Mouse (Mus musculus) T-helper 1 cell (primary cell): ENCODE results near the gene Syt5.

Source experiments
- in situ Hi-C: fragments of 300-600 bp; cut with MboI, MseI; formaldehyde crosslinking; loops from one replicate; pipeline ENCODE4 v1.15.1; 2025; ENCODE audit warnings: high pct_unique_total_duplicates

The Syt5 gene

DNA sequence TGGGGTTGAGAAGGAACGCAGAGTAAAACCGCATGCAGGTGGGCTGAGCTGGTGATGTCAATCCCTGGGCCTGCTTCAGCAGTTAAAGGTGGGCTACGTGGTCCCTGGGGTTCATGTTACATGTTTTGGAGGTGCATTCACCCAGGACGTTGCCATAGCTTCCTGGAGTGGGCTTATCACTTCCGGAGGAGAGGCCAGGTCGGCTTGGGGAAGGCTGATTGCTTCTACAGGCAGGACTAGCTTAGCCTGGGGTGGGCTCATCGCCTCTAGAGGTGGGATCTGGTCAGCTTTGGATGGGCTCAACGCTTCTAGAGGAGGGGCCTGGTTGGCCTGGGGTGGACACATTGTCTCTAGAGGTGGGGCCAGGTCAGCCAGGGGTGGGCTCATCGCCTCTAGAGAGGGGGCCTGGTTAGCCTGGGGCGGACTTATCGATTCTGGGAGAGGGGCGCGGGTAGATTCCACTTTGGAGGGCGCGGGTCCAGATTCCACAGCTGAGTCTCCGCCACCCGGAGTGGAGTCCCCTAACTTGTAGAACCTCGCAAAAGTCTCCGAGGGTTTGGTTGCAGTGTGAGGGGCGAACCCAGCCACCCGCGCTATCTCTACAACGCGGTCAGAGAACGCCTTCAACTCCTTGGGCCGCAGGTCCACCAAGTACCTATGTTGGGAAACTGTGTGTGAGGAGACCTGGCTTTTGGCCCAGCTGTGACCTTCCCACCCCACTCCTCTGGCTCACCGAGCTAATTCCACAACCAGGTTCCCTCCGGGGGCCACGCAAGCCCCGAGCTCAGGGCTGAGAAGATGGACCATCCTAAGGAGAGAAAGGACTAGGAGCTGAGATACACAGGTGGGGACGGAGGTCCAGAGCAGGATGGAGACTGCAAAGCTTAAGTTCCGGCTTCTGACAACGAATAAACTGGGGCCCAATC, 23.9 kb downstream of the Syt5 start:
- in situ Hi-C loops: loop anchor here (5.0 kb wide), 2 partner anchors 91 to 376 kb away; no protein-coding TSS in a partner anchor

DNA sequence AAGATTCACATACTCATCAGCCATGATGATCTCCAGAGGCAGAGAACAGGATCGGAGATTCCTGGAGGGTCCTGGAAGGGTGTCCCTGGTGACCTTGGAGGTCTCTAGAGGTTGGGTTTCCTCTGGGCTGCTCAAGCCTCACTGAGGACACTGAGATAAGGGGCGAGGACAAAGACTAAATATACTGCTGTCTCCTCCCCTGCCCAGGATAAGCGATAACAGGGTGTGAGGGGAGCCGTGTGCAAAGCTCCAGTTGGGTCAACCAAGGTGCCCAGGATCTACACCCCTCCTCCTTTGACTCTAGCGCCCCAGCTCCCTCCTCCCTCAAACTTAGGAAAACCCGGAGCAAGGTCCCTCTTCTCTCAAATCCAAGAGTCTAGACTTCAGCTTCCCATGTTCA, 25.0 kb downstream of the Syt5 start:
- in situ Hi-C loops: loop anchor here (5.0 kb wide), 2 partner anchors 90 to 375 kb away; no protein-coding TSS in a partner anchor

DNA sequence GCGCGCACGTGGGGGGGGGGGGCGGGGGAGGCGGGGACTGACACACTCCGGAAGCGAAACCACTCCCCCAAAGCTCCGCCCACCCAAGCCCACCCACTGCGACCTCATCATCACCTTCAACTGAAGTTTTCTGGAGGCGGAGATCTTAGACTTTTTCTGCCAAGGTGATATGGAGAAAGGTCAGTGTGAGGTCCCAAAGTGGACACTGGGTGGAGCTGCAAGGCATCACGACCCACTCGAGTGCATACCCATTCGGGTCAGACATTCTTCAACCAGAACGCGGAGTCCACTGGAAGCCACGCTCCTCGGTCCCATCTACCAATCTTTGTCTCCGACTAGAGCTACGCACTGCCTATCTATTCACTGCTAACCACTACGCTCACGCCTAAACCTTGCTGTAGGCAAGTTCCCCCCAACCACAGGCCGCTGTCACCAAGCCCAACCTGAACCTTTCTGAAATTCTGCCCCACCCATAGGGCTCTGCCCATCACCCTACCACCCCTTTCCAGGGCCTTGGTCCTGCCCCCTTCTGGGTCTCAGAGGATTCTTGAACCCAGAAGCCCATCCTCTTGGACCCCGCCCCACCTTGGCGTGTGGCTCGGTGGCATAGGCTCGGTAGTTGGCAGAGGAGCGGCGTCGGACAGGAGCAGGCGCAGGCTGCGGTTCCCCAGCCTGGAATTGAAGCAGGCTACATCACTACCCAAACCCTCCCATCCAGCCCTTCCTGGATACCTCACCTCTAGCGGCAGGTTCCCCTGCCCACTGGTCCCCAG, 25.9 kb downstream of the Syt5 start:
- in situ Hi-C loops: loop anchor here (5.0 kb wide), 2 partner anchors 89 to 374 kb away; no protein-coding TSS in a partner anchor

DNA sequence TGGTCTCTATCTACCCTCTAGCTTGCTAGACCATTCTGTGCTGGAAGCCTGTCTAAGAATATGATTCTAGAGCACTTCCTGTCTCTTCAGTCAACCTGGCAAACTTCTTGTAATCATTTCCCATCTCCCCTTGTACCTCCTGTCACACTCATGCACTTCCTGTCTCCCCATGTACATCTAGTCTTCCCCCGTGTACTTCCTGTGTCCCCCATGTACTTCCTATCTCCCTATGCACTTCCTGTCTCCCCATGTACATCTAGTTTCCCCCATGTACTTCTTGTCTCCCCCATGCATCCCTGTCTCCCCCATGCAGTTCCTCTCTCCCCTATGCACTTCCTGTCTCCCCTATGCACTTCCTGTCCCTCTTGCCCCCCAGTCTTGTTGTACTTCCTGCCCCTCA, 28.9 kb downstream of the Syt5 start:
- in situ Hi-C loops: no loop called here

DNA sequence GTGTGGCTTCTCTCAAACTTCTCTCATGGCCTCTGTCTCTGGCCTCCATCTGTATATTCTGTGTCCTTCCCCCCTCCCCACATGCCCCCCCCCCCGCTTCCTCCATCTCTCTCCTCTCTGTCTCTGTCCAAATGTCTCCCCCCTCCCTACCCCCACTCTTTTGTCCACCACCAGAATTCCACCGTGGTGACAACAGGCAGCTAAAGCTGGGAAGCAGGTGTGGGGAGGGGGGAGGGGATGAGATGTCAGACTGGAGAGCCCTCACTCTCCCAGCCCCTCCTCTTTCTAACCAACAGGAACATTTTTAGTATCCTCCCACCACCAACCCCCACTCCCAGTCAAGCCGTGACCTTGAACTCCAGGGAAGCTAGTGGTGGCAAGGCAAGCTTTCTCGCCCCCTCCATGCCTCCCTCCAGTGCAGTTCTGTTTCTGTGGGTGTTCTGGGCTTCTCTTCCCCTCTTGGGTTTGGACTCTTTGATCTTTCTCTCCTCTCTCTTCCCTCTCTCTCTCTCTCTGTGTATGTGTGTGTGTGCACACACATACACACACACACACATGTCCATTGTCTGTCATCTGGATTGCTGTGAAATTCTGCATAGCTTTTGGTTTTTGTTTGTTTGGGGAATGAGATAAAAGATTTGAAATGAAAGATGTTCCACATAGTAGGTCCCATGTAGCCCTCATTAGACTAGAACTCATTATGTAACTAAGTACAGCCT, 30.9 kb downstream of the Syt5 start, which contains the start of gene Tnnt1:
Tnnt1 (minus strand) TSS at position 51 of the 719 bp plus-strand sequence.
- in situ Hi-C loops: no loop called here

DNA sequence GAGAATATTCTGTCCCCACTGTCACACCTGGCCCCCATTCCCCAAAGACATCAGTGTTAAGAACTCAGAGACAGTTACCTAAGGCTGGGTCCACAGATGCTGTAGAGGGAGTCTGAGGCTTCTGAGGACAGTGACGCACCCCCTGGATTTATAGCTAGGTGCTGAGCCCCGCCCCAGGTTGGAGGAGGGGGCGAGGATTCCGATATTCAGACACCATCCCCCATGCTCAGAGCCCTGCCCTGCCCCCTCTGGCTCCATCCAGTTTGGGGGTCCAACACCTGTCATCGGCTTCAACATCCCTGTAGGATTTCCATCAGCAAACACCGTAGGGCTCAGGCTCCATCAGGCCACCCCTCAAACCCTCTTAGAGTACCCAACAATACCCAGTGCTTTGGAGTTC, 31.5 kb downstream of the Syt5 start:
- in situ Hi-C loops: no loop called here

DNA sequence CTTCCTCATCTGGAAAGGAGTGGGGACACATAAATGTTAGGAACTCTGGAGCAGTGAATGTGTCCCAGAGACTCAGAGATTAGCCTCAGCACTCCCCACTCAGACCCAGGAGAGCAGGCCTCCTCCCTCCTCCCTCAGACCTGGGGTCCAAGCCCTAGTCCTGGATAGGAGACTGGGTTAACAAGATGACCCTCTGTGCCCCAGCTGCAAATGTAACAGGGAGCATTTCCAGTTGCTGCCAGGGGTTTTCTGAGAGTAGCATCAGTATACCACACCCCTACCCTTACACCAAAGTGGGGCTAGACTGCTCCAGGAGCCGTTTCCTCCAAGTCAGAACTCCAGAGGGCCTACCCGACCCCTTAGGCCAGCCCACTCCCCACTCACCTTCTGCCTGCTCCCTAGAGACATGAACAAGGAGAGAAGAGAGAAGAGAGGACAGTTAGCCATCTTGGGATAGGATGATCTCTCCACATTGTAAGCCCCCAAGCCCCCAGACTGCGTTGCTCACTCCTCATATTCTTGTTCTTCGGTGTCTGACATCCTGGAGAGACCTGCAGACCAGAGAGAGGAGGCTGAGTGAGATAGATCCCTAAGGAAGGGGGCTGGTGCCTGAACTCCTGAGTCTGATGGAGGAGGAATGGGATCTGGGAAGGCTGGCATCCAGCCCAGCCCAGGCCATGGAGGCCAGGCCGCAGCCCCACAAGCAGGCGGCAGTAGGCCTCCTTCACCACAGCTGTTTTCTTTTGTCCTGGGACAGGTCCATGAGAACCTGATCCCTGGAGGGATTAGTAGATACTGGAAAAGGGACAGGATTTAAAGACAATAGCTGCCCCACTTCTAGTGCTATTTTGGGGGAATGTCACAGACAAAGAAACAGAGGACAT, 33.3 kb downstream of the Syt5 start:
- in situ Hi-C loops: no loop called here

DNA sequence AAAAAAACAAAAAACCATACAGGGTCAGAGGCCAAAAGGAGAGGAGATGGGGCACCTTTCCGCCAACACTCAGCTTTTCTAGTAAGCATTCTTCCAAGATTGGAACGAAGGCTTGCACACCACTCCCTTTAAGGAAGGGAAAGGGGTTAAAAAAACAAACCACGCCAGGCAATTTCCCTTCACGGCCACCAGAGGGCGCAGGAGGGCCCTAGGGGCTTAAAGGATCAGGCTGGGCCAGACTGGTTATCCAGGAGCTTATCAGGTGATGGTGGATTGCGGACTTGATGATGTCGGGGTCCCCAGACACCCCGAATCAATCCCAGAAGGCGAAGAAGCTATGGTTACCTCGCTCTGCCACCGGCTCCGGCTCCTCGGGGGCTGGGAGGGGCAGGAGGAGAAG, 34.1 kb downstream of the Syt5 start:
- in situ Hi-C loops: no loop called here

DNA sequence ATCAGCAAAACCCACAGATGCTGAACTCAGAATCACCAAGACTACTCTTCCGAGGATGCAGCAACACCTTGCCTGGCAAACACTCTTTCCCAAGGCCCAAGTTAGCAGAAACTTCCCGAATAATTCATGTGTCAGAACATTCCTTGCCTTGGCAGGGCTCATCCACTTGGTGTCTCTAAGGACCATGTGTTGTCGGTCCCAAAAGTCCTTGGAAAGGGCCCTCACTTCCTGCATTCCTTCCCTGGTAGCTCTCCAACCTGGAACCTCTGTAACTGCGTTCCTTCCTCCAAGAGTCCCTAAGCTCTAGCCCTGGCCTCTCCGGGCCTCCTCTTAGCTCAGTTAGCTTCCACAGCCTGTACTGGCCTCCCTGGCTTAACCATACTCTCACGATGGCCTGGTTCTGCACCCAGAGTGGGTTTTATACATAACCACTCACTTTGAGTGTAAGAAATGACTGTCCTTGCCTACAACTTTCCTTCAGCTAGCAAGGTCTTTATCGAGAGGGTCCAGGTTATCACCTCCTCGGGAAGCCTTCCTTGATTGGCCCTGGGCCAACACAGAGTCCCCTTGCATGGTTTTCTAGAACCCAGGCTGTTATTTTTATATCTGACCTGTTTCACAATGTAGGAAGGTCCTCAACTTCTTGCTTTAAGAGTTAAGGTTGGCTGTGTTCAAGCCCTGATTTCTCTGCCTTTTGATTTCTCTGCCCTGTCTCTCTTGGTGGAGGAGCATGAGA, 35.7 kb downstream of the Syt5 start:
- in situ Hi-C loops: no loop called here

DNA sequence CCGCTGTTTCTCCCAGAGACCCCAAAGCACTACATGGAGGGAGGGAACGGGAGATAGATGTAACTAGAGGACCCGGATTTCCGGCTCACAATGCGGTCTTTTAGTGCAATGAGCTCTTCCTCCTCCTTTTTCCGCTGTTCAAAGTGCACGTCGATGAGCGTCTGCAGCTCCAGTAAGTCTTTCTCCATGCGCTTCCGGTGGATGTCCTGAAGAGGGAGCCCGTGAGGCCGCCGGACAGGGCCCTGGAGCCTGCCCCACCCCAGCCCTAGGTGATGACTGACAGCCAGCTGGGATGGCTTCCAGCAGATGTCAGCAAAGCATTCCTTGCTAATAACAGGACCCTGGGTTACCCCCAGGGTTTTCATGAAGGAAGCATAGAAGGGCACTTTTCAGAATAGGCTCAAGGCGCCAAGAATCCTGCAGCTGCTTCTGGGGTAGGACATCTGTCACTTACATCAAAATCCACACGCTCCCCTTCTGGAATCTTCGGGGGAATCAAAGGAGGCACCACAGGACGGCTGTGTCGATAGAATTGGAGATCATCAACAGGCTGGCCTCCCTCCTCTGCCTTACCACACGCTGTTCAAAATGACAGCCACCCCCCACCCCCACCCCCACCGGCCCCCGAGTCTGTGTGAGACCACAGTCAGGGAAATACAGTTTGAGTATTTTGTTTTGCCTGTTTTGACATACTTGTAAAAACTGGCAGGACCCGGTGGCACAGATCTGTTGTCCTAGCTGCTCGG, 37.3 kb downstream of the Syt5 start:
- in situ Hi-C loops: no loop called here

DNA sequence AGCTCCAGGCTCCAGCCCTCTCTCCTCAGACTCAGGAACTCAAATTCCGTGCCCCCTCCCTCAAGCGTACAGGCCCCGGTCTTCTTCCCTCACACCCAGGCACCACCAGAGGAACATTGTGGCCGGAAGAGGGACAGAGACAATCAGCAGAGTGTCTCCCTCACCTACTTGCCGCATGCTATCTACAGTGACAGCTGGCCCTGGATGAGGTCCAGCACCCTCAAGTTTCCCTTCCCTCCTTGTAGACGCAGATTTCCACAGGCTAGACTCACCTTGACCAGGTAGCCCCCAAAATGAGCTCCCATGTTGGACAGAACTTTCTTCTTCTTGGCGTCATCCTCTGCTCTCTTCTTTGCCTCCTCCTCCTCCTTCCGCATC, 38.6 kb downstream of the Syt5 start:
- in situ Hi-C loops: no loop called here

DNA sequence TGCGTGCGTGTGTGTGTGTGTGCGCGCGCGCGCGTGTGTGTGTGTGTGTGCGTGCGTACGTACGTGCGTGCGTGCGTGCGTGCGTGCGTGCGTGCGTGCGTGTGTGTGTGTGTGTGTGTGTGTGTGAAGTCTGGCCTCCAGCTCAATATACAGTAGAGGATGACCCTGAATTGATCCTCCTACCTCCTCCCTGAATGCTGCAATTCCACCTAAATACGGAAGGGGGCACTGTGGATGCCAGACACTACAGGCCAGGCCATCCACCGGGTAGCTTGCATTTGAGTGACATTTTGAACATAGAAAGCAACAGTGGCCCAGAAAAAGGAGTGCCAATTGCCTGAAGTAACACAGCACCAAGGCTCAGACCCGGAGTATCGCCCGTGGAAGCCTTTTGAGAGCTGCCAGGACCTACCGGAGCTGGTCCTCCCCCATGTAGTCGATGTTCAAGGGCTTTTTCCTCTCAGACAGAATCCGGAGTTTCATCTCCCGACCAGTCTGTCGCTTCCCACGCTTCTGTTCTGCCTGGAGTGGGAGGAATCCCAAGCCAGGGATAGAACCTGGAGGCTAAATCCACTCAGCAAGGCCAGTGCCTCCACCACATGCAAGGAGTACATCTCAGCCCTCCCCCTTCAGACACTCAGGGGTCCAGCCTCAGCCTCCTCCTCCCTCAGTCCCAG, 39.1 kb downstream of the Syt5 start:
- in situ Hi-C loops: no loop called here

DNA sequence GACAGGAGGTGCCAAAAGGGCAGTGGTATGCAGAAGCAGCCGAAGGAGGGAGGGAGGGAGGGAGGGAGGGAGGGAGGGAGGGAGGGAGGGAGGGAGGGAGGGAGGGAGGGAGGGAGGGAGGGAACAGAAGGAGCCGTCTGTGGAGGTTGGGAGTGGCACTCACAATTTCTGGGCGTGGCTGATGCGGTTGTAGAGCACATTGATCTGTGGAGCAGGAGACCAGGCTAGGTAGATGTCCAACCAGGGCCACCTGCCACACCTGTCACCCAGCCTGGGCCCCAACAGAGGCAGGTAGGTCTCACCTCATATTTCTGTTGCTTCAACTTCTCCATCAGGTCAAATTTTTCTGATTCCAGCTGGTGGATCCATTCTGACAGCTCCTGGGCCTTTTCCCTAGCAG, 40.1 kb downstream of the Syt5 start:
- in situ Hi-C loops: no loop called here

DNA sequence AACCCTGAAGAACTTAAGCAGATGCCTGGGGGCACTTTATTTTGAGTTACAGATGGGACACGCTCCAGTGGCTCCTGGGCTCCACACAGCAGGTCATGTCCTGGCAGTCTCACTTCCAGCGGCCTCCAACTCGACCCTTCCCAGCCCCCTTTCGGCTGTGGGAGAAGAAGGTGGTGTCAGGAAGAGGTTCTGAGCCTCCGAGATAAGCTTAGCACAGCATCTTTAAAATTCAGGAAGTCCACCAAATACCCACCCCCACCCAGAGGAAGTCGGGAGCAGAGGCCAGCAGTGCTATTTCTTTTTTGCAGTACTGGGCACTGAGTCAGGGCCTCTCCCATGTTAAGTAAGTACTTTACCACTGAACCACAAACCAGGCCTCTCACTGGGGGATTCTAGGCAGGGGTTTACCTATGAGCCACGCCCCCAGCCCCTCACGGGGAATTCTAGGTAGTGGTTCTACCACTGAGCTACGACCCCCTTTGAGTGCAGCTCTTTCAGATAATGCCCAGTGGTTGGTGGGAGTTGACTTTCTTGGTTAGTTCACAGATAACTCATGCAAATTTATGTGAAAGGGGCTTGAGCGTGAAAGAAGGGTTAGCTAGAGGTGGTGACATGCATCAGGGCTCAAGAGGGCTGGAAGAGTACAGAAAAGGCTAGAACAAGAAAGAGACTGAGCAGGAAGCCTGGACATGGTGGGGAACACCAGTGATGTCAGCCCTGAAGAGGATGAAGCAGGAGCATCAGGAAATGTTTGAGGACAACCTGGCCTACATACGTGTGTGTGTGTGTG, 42.5 kb downstream of the Syt5 start:
- in situ Hi-C loops: no loop called here

DNA sequence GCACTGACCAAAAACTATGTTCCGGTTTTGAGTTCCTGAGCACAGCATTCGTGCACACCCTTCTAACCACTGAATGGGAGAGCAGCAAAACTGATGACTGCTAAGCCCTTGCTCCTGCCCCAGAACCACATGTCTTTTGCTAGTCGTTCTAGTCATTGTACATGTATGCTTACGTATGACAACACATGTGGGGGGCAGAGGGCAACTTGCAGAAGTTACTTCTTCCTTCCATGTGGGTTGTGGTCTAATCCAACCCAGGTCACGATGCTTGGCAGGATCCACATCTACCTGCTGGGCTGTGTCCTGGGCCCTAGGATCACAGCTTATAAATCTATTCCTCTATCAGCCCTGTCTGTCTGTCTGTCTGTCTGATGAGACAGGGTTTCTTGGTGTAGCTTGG, 43.5 kb downstream of the Syt5 start:
- in situ Hi-C loops: no loop called here

DNA sequence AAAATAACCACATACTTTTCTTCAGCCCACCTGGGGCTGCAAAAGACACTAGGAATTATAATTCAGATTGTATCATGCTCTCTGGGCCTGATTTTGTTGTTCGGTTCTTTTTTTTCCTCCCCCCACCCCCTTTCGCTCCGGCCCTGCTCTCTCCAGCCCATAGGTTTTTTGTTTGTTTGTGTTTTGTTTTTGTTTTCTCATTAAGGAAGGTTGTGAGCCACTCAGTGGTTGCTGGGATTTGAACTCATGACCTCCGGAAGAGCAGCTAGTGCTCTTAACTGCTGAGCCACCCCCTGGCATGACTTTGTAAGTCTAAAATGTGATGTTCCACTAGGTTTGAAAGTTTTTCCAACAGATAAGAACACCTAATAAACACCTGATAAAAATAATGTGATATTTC, 44.2 kb downstream of the Syt5 start:
- in situ Hi-C loops: no loop called here

DNA sequence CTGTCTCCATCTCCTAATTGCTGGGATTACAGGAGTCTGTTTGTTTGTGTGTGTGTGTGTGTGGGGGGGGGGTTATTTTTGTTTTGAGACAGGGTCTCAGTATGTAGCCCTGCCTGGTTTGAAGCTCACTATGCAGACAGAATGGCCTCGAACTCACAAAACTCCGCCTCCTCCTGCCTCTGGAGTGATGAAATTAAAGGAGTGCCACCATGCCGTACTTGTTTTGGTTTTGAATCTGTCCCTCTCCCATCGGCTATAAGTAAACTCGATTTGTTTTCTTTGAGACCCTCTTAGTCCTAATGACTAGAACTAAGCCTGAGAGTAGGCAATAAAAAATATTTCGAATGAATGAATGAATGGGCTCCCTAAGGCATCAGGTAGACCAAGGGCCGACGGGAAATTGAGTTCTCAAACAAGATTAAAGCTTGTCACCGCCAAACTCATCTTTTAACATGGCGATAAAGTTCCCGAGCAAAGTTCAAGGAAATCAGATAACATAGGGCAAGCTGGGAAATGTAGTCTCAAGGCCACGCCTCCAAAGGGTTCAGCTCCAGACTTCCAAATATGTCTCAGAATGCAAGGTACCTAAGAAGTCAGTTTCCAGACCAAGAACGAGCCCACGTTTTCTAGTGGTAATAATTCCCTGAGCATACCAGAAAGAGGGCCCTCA, 44.8 kb downstream of the Syt5 start:
- in situ Hi-C loops: no loop called here
